Mouse (Mus musculus) frontal cortex, adult (tissue): ENCODE measurements at regions not wholly inside any gene's neighbourhood (a gene's known extent, or its start where the extent isn't known, plus 50 kb on each side); places are given as distances from the start of the nearest gene placed in this dataset.
"Not testable (repeated sequence)": the region's sequence is repeated elsewhere in the genome, so short reads cannot be mapped to it uniquely, and the experiment has no call there.

Experiments
- ATAC-seq: cut with Nextera tagmentation; 2 replicates; pipeline ENCODE4 v1.9.2; 2017; ENCODE audit warnings: mild to moderate bottlenecking, moderate library complexity, mixed read lengths; ENCODE audit not compliant: low TSS enrichment

GRCm38 (mm10) chr2:168424277-168425099 is 143.0 kb upstream of the Kcng1 start:
- ATAC-seq, result peak; percentile 47; the same call in 1 of the 2 replicates

GRCm38 (mm10) chr2:168423551-168423950 is 142.0 kb upstream of the Kcng1 start:
- ATAC-seq, result no peak

GRCm38 (mm10) chr2:168415140-168415539 is 133.6 kb upstream of the Kcng1 start:
- no peak for ATAC-seq

DNA sequence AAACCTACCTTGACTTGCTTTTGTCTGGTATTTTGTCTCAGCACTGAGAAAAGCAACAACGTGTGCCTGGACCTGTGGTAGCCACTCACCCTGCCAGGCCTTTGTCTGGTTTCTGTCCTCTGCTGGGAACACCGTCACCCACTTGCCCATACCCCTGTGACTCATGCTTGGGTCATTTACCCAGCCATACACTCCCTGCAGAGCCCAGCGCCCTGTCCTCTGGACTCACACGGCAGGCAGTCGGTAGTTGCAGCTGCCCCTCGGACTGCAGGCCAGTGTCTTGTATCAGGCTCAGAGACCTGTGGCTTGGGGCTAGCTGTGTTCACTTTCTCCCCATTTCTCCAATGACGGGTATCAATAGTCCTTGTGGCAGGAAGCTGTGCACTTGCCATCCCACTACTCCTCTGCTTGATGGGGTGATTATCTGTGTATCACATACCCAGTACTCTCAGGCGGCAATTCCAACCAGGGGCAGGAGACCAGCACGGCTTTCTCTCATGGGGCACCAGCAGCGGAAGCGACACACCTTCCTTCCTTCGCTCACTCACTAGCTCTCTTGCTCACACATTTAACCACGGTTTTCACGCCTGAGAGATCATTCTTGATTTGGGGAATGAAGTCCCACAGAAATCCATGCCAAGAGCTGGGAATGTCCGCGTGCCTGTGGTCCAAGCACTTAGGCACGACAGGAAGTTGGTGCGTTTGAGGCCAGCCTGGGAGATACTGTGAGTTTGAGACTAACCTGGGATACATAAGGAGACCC is 132.8 kb upstream of the Kcng1 start:
- ATAC-seq, result no peak

DNA sequence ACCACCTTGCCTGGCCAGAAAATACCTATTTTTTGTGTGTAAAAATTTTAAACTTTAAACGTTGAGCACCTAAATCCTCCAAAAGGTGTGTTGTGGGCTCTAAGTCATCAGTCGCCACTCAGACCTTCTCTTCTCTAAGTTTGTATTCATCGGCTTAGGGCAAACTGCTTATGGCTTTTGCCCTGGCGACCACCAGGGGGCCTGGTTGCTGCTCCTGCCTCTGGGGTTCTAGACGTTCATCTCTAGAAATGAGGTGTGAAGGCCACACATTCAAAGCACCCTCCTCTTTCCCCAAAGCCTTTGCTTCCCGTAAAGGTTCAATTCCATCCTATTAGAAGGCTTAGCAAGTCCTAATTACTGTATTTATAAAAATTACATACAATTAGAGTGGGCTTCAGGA is 131.3 kb upstream of the Kcng1 start:
- ATAC-seq, result no peak

DNA sequence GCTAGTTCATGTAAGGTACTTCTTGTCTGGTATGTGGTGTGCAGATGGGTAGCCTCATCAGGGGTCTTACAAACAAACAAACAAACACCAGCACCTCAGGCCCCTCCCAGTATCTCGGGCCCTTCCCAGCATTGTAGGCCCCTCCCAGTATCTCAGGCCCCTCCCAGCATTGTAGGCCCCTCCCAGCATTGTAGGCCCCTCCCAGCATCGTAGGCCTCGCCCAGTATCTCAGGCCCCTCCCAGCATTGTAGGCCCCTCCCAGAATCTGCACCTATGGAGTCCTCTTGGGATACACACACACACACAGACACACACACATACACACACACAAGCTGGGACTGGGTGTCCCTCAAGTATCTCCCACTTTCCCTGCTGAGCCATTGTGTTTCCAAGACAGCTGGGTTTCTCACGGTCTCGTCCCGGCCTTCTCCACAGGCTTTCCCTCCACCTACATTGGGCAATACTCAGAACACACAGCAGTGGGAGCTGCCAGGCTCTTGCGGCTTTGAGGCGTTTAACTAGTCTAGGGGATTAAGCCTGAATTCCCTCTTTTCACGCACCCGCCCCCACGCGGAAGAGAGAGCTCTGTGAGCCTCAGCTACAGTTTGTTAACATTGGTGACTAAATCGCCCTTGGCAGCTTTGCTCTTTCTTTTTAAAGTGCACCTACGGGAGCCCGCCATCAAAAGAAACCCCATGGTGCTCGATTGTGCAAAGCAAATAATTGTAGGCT is 121.4 kb upstream of the Kcng1 start:
- peak; percentile 88 for ATAC-seq

- ATAC-seq, result no peak
Measured at GRCm38 (mm10) chr2:168399088-168399709, 117.7 kb upstream of the Kcng1 start.

DNA sequence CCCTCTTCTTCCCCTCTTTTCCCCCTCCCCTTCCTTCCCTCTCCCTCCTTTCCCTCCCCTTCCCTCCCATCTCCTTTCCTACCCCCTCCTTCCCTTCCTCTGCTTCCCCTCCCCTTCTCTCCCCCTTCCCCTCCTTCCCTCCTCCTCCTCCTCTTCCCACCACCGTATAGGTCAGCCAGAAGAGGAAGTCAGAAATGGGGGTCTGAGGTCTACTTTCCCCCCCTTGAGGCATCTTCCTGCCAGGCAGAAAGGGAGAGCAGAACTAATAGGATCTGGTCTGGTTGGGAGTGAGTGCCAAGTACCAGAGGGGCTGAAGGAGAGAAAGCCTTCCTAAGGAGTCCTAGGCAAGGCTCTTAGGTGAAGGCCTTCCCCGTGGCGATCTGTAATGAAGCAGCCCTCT is 114.8 kb upstream of the Kcng1 start:
- no peak for ATAC-seq

- no peak for ATAC-seq
Measured at GRCm38 (mm10) chr2:168393341-168393740, 111.8 kb upstream of the Kcng1 start.

DNA sequence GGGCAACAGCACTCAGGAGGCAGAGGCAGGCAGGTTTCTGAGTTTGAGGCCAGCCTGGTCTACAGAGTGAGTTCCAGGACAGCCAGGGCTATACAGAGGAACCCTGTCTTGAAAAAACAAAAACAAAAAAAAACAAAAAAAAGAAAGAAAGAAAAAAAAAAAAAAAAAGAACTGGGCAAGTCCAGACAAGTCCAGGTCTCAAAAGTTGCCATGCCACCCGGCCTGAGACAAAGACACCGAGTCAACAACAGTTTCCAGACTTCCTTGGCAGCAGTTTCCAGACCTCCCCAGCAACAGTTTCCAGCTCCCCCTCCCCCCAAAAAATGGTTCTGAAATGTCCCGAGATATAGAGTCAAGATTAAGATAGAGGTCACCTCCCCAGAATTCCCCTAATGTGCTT is 110.6 kb upstream of the Kcng1 start:
- ATAC-seq, result not testable (repeated sequence)

- no peak for ATAC-seq
Measured at GRCm38 (mm10) chr2:168380606-168381005, 99.1 kb upstream of the Kcng1 start.

GRCm38 (mm10) chr2:168372356-168372755 is 90.8 kb upstream of the Kcng1 start:
- ATAC-seq, result no peak

- ATAC-seq, result no peak
Measured at GRCm38 (mm10) chr2:168371245-168371644, 89.7 kb upstream of the Kcng1 start.

DNA sequence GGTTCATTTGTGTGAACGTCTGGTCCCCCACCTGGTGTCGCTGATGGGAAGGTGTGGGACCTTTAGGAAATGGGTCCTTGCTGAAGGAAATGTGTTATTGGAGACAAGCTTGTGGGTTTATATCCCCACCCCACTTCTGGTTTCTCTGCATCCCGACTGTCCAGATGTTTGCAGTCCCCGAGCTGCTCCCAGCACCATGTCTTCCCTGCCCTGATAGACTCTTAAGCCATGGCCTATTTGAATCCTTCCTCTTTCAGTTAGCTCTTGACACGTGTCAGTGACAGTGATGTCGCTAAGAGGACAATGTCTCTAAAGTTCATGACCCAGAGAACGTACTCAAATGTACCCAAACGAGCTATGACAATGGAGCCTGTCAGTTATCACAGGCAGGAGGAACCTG is 77.7 kb upstream of the Kcng1 start:
- no peak for ATAC-seq

GRCm38 (mm10) chr2:168358551-168358950 is 77.0 kb upstream of the Kcng1 start:
- ATAC-seq, result peak; percentile 90

DNA sequence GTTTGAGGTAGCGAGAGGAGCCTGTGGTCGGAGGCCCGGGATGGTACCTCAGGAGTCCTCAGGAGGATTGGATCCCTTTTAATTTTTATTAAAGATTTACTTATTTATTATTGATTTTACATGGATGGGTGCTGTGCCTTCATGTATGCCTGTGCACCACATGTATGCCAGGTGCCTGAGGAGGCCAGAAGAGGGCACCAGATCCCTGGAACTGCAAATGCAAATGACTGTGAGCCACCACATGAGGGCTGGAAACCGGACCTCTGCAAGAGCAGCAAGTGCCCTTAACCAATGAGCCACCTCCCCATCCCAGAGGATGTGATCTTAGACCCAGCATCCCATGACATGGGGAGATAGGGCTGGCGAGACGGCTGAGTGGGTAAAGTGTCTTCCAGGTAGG is 76.3 kb upstream of the Kcng1 start:
- ATAC-seq, result no peak

- ATAC-seq, result no peak
Measured at GRCm38 (mm10) chr2:168354397-168354796, 72.9 kb upstream of the Kcng1 start.

GRCm38 (mm10) chr2:168352626-168353025 is 71.1 kb upstream of the Kcng1 start:
- peak; percentile 98 for ATAC-seq

DNA sequence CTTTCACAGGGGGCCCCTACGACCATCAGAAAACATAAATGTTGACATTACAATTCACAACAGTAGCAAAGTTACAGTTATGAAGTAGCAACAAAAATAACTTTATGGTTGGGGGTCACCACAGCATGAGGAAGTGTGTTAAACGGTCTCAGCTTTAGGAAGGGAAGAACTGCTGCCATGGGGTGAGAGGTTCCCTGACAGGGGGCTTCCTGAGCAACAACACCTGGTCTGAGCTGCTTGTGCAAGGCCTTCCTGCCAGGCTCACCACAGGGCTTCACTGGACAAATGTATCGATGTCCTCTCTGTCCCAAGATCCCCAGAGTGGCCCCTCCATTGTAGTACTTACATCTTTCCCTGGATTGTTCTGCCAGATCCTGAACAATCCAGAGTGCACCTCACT is 70.7 kb upstream of the Kcng1 start:
- no peak; the same call in 1 of the 2 replicates for ATAC-seq

GRCm38 (mm10) chr2:168345384-168345783 is 63.8 kb upstream of the Kcng1 start:
- ATAC-seq, result no peak

GRCm38 (mm10) chr2:168343705-168344104 is 62.2 kb upstream of the Kcng1 start:
- ATAC-seq, result no peak; the same call in 1 of the 2 replicates

DNA sequence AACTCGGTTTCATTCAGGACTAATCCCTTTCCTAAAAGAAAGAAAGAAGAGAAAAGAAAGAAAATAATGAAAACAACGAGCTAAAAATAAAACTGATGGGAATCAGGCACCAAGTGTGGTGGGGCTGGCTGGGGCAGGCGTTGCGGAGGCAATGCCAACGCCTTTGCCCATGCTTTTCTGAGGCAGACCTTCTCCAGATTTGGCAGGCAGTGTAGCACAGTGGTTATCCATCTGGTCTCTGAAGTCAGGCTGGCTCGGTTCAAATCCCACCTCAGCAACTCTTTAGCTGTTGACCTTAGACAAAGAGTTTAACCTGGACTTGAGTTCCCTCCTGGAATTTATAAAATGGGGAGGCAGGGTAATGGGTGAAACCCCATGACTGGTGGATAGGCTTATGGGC is 57.3 kb upstream of the Kcng1 start:
- ATAC-seq, result no peak
